Mouse (Mus musculus) ES-E14 (cell line): Measurements from ENCODE around the gene Tfam. TPM values are rescaled to one million over a fixed set of nuclear protein-coding genes. Genes with fewer than 3 reads are reported as not detected.

Source experiments
- DNase-seq: peaks from one replicate; pipeline ENCODE4 v3.0.0-alpha.2; 2013; ENCODE audit warnings: low read depth, low spot score
- H3K27ac ChIP-seq: 2 replicates; pipeline ENCODE4 v1.5.1; 2012; ENCODE audit warnings: low read depth, mild to moderate bottlenecking, low read length, moderate library complexity, mixed read lengths; ENCODE audit not compliant: poor library complexity, insufficient read depth, severe bottlenecking
- H3K36me3 ChIP-seq: 2 replicates; pipeline ENCODE4 v1.6.1; 2012; ENCODE audit warnings: mild to moderate bottlenecking, low read length, moderate library complexity, mixed read lengths; ENCODE audit not compliant: control insufficient read depth, poor library complexity, insufficient read depth, severe bottlenecking
- H3K4me1 ChIP-seq, 2 experiments: fragments of 150-350 bp in 1 of 2; sonication (generic) in 1 of 2; 2 replicates each; pipeline ENCODE4 v1.6.1; 2012; ENCODE audit warnings: low read length in 2 of 2, mild to moderate bottlenecking in 1 of 2, mixed read lengths in 1 of 2; ENCODE audit not compliant: control insufficient read depth in 2 of 2, insufficient read depth in 2 of 2, poor library complexity in 1 of 2
- H3K4me3 ChIP-seq, 2 experiments: fragments of 150-350 bp in 1 of 2; sonication (generic) in 1 of 2; 2 replicates each; pipeline ENCODE4 v1.5.1; 2012; ENCODE audit warnings: low read length in 2 of 2, low read depth in 1 of 2, mild to moderate bottlenecking in 1 of 2, mixed read lengths in 1 of 2; ENCODE audit not compliant: insufficient read depth in 1 of 2, poor library complexity in 1 of 2, severe bottlenecking in 1 of 2
- H3K9ac ChIP-seq: 2 replicates; pipeline ENCODE4 v1.6.1; 2012; ENCODE audit warnings: low read depth, mild to moderate bottlenecking, low read length, mixed read lengths; ENCODE audit not compliant: poor library complexity, insufficient read depth, severe bottlenecking
- H3K9me3 ChIP-seq: fragments of 150-350 bp; sonication (generic); 2 replicates; pipeline ENCODE4 v1.6.1; 2012; ENCODE audit warnings: low read depth, mild to moderate bottlenecking, low read length; ENCODE audit not compliant: control insufficient read depth, insufficient read depth
- CHD2 ChIP-seq: IDR thresholded peaks from 2 replicates; pipeline ENCODE4 v1.6.1; 2014; ENCODE audit warnings: mild to moderate bottlenecking, low read depth, low read length, inconsistent platforms
- HCFC1 ChIP-seq: IDR thresholded peaks from 2 replicates; pipeline ENCODE4 v1.6.1; 2012; ENCODE audit warnings: low read length, inconsistent platforms, borderline replicate concordance; ENCODE audit not compliant: insufficient read depth
- MAFK ChIP-seq: IDR thresholded peaks from 2 replicates; pipeline ENCODE4 v1.6.1; 2014; ENCODE audit warnings: mild to moderate bottlenecking, low read depth, low read length, inconsistent platforms; ENCODE audit not compliant: insufficient read depth
- ZC3H11A ChIP-seq: IDR thresholded peaks from 2 replicates; pipeline ENCODE4 v1.6.1; 2012; ENCODE audit warnings: low read depth, mild to moderate bottlenecking, inconsistent platforms, low read length, borderline replicate concordance
- ZNF384 ChIP-seq: IDR thresholded peaks from 2 replicates; pipeline ENCODE4 v1.6.1; 2012; ENCODE audit warnings: low read depth, low read length, inconsistent platforms
- in situ Hi-C, 2 experiments: fragments of 600-800 bp; cut with MboI; formaldehyde crosslinking; loops; one replicate each; pipeline ENCODE4 v1.15.1; 2025; ENCODE audit warnings: low sequenced_read_pairs in 2 of 2, inconsistent platforms in 1 of 2; ENCODE audit not compliant: unreplicated experiment in 2 of 2
- total RNA-seq: library from RNA; depleted of rRNA; stranded (reverse); fragments of 300-350 nt; gene quantifications from 2 replicates; pipeline ENCODE4 v1.2.3, GENCODE M21; 2012; rRNA removed

Gene Tfam
- total RNA-seq = 63.7 and 67.3 TPM in 2 replicates

- Histone ChIP-seq H3K27ac (peak within 1 kb of the TSS; percentile 71), H3K9ac (peak within 1 kb of the TSS; percentile 94), H3K4me3 (peak within 1 kb of the TSS; percentile 86 to 98), H3K9me3 (no peaks in the 10 kb centered on the region), H3K36me3 (peaks cover 12% of the 10 kb centered on the region), H3K4me1 (peaks cover 0 to 6% of the 10 kb centered on the region in 2 experiments; a peak in 1 of 4 replicates)
- DNase-seq = no peak
- in situ Hi-C loops = no loop called here
- no peak for TF ChIP-seq ZC3H11A
- TF ChIP-seq HCFC1 = no peak
- TF ChIP-seq CHD2 = no peak
- TF ChIP-seq MAFK = no peak
- TF ChIP-seq ZNF384 = no peak
Observed at GRCm38 (mm10) chr10:71238240-71238554, at the start of gene Tfam. Tfam (minus strand) TSS chr10:71238280.

GRCm38 (mm10) chr10:71285126-71285580 is 47.1 kb upstream of the Tfam start, which contains the start of gene Ube2d1:
Ube2d1 (minus strand) TSS chr10:71285262.
- no peak for TF ChIP-seq ZC3H11A
- peak; percentile 85 for TF ChIP-seq HCFC1
- no peak for TF ChIP-seq CHD2
- in situ Hi-C loops = no loop called here

GRCm38 (mm10) chr10:71284511-71285125 is 46.5 kb upstream of the Tfam start:
- Histone ChIP-seq H3K9me3 (no peaks in the 10 kb centered on the region), H3K4me3 (peak overlapping the region; percentile 87 to 88), H3K4me1 (peaks cover 2 to 6% of the 10 kb centered on the region in 2 experiments; a peak in 2 of 4 replicates), H3K27ac (no peak overlapping the region), H3K9ac (peak overlapping the region; percentile 84), H3K36me3 (no peaks in the 10 kb centered on the region)
- in situ Hi-C loops = no loop called here
- no peak for DNase-seq
- TF ChIP-seq MAFK (no peak), HCFC1 (no peak), CHD2 (no peak), ZC3H11A (no peak), ZNF384 (no peak)

More at GRCm38 (mm10) chr10:71285126-71285580, 47.1 kb upstream of the Tfam start, which contains the start of gene Ube2d1:
- DNase-seq = peak; percentile 34
- no peak within 1 kb of the TSS for H3K27ac ChIP-seq
- peak within 1 kb of the TSS; percentile 87 to 88 for H3K4me3 ChIP-seq
- H3K9ac ChIP-seq = peak within 1 kb of the TSS; percentile 84
- no peaks in the 10 kb centered on the region for H3K9me3 ChIP-seq
- no peaks in the 10 kb centered on the region for H3K36me3 ChIP-seq
- H3K4me1 ChIP-seq = peaks cover 2 to 6% of the 10 kb centered on the region in 2 experiments; a peak in 2 of 4 replicates

- H3K9ac ChIP-seq = peak overlapping the region; percentile 84
- TF ChIP-seq HCFC1 (no peak), ZC3H11A (no peak), MAFK (no peak), CHD2 (no peak), ZNF384 (no peak)
- no peak overlapping the region for H3K27ac ChIP-seq
- H3K36me3 ChIP-seq = no peaks in the 10 kb centered on the region
- peak overlapping the region; percentile 87 to 88 for H3K4me3 ChIP-seq
- no peaks in the 10 kb centered on the region for H3K9me3 ChIP-seq
- H3K4me1 ChIP-seq = peaks cover 2 to 6% of the 10 kb centered on the region in 2 experiments; a peak in 2 of 4 replicates
- no peak for DNase-seq
- in situ Hi-C loops = no loop called here
Observed at GRCm38 (mm10) chr10:71284131-71284510, 46.0 kb upstream of the Tfam start.
